12 mouse cellular contexts compared by ENCODE assay signal in the genomic region with DNA sequence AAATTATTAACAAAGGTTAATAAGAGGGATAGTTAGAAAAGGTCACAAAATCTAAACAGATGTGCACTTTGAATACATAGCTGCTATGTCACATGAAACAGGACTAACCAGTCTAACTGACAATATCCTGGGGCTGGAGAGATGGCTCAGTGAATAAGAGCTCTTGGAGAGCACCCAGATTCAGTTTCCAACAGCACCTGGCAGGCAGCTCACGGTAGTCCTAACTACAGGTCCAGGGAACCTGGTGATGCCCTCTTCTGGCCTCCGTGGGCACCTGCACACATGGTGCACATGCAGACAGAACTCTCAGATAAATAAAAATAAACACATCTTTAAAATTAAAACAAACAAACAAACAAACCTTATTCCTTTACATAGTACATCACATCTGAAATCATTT. TPM values are rescaled to one million over a fixed set of nuclear protein-coding genes. Genes with fewer than 3 reads are reported as not detected.
DNase-seq lines count a peak whose midpoint lies in the region; ATAC-seq and TF ChIP-seq lines count a peak whose summit lies in the region.
"Had no signal": no experiment of that assay in that cellular context is flagged by ENCODE, and none has a peak within 500 bp of the region (broad histone marks: within the 10 kb centered on the region; RNA-seq: fewer than 3 reads in every experiment).

No protein-coding gene starts in this region.

- no peak for ATAC-seq in heart, embryonic 12.5 days (ENCODE audit: insufficient number of reproducible peaks, low FRiP score)
- ATAC-seq: Patski had no signal

- peaks cover 18% of the 10 kb centered on the region for H3K36me3 ChIP-seq in heart, embryonic 12.5 days
- peaks cover 18% of the 10 kb centered on the region for H3K36me3 ChIP-seq in small intestine, adult 2 months (ENCODE audit: control insufficient read depth, insufficient read depth, low read length)

- H3K27ac ChIP-seq in heart, embryonic 12.5 days (ENCODE audit: poor library complexity, severe bottlenecking), result no peak overlapping the region
- H3K27ac ChIP-seq in small intestine, adult 2 months (ENCODE audit: insufficient read depth, low read depth, low read length), result no peak overlapping the region
- H3K27ac ChIP-seq: limb, embryonic 13.5 days had no signal

- H3K4me1 ChIP-seq in heart, embryonic 12.5 days (replicated peaks), result peaks cover 34% of the 10 kb centered on the region
- H3K4me1 ChIP-seq in lung, adult 2 months (ENCODE audit: control insufficient read depth, insufficient read depth, low read length), result peaks cover 9% of the 10 kb centered on the region
- peaks cover 5% of the 10 kb centered on the region; the same call in 1 of the 2 replicates for H3K4me1 ChIP-seq in small intestine, adult 2 months (ENCODE audit: control insufficient read depth, insufficient read depth, insufficient read length, low read length)

- WGBS in heart, embryonic 12.5 days, result 80% methylated on average over 2 of the region's 2 CpGs
- 64% methylated on average over 2 of the region's 2 CpGs for WGBS in lung, adult 2 months
- 50% methylated on average over 2 of the region's 2 CpGs for WGBS in small intestine, adult 2 months

- no peak for DNase-seq in heart, postnatal 10 days
- DNase-seq in lung, adult 2 months, result no peak
- DNase-seq in lung, postnatal 25 days (ENCODE audit: low spot score), result no peak
- peak; percentile 25 for DNase-seq in T-cell, adult 2 months (ENCODE audit: low spot score)
- no peak for DNase-seq in right cerebral cortex, postnatal 25 days
- DNase-seq in right cerebral cortex, adult 18-20 months, result no peak
- DNase-seq: adrenal gland, postnatal 25 days; heart, postnatal 4 days had no signal

- intact Hi-C loops in heart, postnatal 10 days (cut with DNase I), result loop anchor here (5.0 kb wide), 1 partner anchor 177 kb away; no protein-coding TSS in a partner anchor

- no peak for TF ChIP-seq POLR2A in lung, adult 2 months (IDR thresholded peaks at IDR 0.05; ENCODE audit: borderline replicate concordance, extremely low read depth, low read depth, low read length)
- TF ChIP-seq POLR2A in small intestine, adult 2 months (IDR thresholded peaks at IDR 0.05; ENCODE audit: low read depth, low read length), result no peak

- H3K27me3 ChIP-seq in heart, embryonic 12.5 days (replicated peaks), result no peaks in the 10 kb centered on the region
- no peaks in the 10 kb centered on the region for H3K27me3 ChIP-seq in small intestine, adult 2 months (ENCODE audit: control insufficient read depth, insufficient read depth, low read length)
- H3K27me3 ChIP-seq: limb, embryonic 13.5 days; Patski had no signal

- no peak overlapping the region for H3K9ac ChIP-seq in heart, embryonic 12.5 days
- H3K9ac ChIP-seq: limb, embryonic 13.5 days had no signal

- H3K4me2 ChIP-seq in heart, embryonic 12.5 days, result peak overlapping the region; percentile 3; the same call in 1 of the 2 replicates
- H3K4me2 ChIP-seq: limb, embryonic 13.5 days had no signal

- H3K9me3 ChIP-seq in heart, embryonic 12.5 days (replicated peaks), result no peaks in the 10 kb centered on the region
- H3K9me3 ChIP-seq: limb, embryonic 13.5 days had no signal

- peak; percentile 27; the same call in 1 of the 2 replicates for TF ChIP-seq CTCF in lung, adult 2 months (IDR thresholded peaks at IDR 0.05; ENCODE audit: insufficient read depth, low read length)
- TF ChIP-seq CTCF in small intestine, adult 2 months (IDR thresholded peaks at IDR 0.05; ENCODE audit: extremely low read depth, insufficient read length, insufficient replicate concordance, low read depth, low read length), result peak; percentile 31; the same call in 1 of the 2 replicates

- H3K4me3 ChIP-seq in heart, embryonic 12.5 days, result no peak overlapping the region
- H3K4me3 ChIP-seq in lung, adult 2 months (replicated peaks; ENCODE audit: extremely low read depth, low read depth, low read length), result no peak overlapping the region
- no peak overlapping the region for H3K4me3 ChIP-seq in small intestine, adult 2 months (ENCODE audit: low read depth, low read length)
- H3K4me3 ChIP-seq: limb, embryonic 13.5 days had no signal

RNA-seq across cellular contexts. Expression of gene Hectd1, which starts 4.0 kb away (rescaled TPM):
- polyA plus RNA-seq in heart, embryonic 12.5 days (2016; fragmentation: Nextera tagmentation; extraction: Ambion mirVana), result 38.9 and 41.1 TPM in 2 replicates
- total RNA-seq in heart, postnatal 10 days (2021), result 10 to 100 TPM; 95.8 to 97.3 TPM
- 13.7 and 19.9 TPM in 2 replicates for polyA plus RNA-seq in lung, adult 2 months (2012; rRNA removed)
- polyA plus RNA-seq in small intestine, adult 2 months (2012; rRNA removed), result 3.5 and 6.7 TPM in 2 replicates
